ENCODE assay signal across 9 mouse cellular contexts in the genomic region with DNA sequence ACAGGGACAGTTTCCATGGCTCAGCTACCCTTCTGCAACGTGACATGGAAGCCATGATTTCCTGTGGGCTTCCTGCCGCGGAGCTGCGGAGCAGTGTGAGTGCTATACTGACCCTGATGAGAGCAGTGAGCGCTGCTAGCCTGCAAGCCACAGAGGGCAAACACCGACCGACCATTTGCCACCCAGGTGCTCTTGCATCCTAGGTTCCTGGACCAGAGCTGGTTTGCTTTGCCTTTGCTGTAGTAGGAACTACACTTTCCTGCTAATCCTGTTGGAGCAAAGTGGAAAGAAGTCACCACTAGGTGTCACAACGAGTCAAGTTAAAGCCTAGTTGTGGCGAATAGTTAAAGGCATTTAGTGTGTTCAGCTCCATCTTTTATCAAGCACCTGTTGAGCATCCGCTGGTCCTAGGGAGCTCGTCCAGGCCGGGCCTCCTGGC. TPM values are rescaled to one million over a fixed set of nuclear protein-coding genes. Genes with fewer than 3 reads are reported as not detected.
DNase-seq lines count a peak whose midpoint lies in the region; ATAC-seq and TF ChIP-seq lines count a peak whose summit lies in the region.
"Had no signal": no experiment of that assay in that cellular context is flagged by ENCODE, and none has a peak within 500 bp of the region (broad histone marks: within the 10 kb centered on the region; RNA-seq: fewer than 3 reads in every experiment).

No protein-coding gene starts in this region.

- TF ChIP-seq CTCF in ES-Bruce4 (IDR thresholded peaks at IDR 0.05; ENCODE audit: low read depth, low read length): peak; percentile 21

- H3K36me3 ChIP-seq in ES-Bruce4 (ENCODE audit: control insufficient read depth, insufficient read depth, low read length, poor library complexity, severe bottlenecking): no peaks in the 10 kb centered on the region
- H3K36me3 ChIP-seq in embryonic facial prominence, embryonic 15.5 days: no peaks in the 10 kb centered on the region
- H3K36me3 ChIP-seq in liver, embryonic 13.5 days: no peaks in the 10 kb centered on the region
- H3K36me3 ChIP-seq in neural tube, embryonic 12.5 days: no peaks in the 10 kb centered on the region
- H3K36me3 ChIP-seq: liver, embryonic 15.5 days had no signal

- H3K9ac ChIP-seq in ES-Bruce4 (ENCODE audit: low read depth, poor library complexity, severe bottlenecking): no peak overlapping the region
- no peak overlapping the region for H3K9ac ChIP-seq in embryonic facial prominence, embryonic 15.5 days
- H3K9ac ChIP-seq in liver, embryonic 13.5 days: no peak overlapping the region
- H3K9ac ChIP-seq in neural tube, embryonic 12.5 days: no peak overlapping the region
- H3K9ac ChIP-seq: liver, embryonic 15.5 days had no signal

- no peak overlapping the region; the same call in 1 of the 2 replicates for H3K4me2 ChIP-seq in embryonic facial prominence, embryonic 15.5 days (replicated peaks)
- H3K4me2 ChIP-seq in liver, embryonic 13.5 days: no peak overlapping the region
- no peak overlapping the region for H3K4me2 ChIP-seq in neural tube, embryonic 12.5 days (replicated peaks)
- H3K4me2 ChIP-seq: liver, embryonic 15.5 days had no signal

- H3K27me3 ChIP-seq in ES-Bruce4 (ENCODE audit: control insufficient read depth, insufficient read depth, low read length, poor library complexity, severe bottlenecking): no peaks in the 10 kb centered on the region
- no peaks in the 10 kb centered on the region for H3K27me3 ChIP-seq in embryonic facial prominence, embryonic 15.5 days
- no peaks in the 10 kb centered on the region for H3K27me3 ChIP-seq in liver, embryonic 13.5 days
- no peaks in the 10 kb centered on the region for H3K27me3 ChIP-seq in neural tube, embryonic 12.5 days (replicated peaks)
- H3K27me3 ChIP-seq: liver, embryonic 15.5 days had no signal

- ATAC-seq in embryonic facial prominence, embryonic 15.5 days (ENCODE audit: insufficient number of reproducible peaks, low FRiP score, low TSS enrichment, low read depth): peak; percentile 42
- ATAC-seq in liver, embryonic 13.5 days (ENCODE audit: low read depth): no peak
- 0 out of 2 replicates have a peak, but pooled peaks have one; percentile 10 for ATAC-seq in neural tube, embryonic 12.5 days (ENCODE audit: low FRiP score, low read depth)

- 22% methylated on average over 12 of the region's 12 CpGs for WGBS in embryonic facial prominence, embryonic 15.5 days
- 8% methylated on average over 12 of the region's 12 CpGs for WGBS in liver, embryonic 13.5 days (ENCODE audit: insufficient replicate concordance)
- WGBS in neural tube, embryonic 12.5 days: 31% methylated on average over 12 of the region's 12 CpGs

- intact Hi-C loops in heart, postnatal 36 days (cut with DNase I): loop anchor here (1.0 kb wide), 2 partner anchors 183 to 330 kb away; partner anchors contain the start of gene Npas2

- peak; percentile 16 for DNase-seq in adrenal gland, postnatal 25 days
- DNase-seq in heart, postnatal 36 days: peak; percentile 54 to 72
- DNase-seq in kidney, postnatal 4 days: peak; percentile 49 to 69
- DNase-seq in liver, embryonic 13.5 days: peak; percentile 17
- peak; percentile 82 for DNase-seq in thymus, postnatal 14 days

- no peak for TF ChIP-seq POLR2A in ES-Bruce4 (IDR thresholded peaks at IDR 0.05; ENCODE audit: insufficient read depth, low read length)

- no peaks in the 10 kb centered on the region for H3K9me3 ChIP-seq in ES-Bruce4 (replicated peaks; ENCODE audit: control insufficient read depth, insufficient read depth, low read length, poor library complexity, severe bottlenecking)
- H3K9me3 ChIP-seq in embryonic facial prominence, embryonic 15.5 days (replicated peaks): no peaks in the 10 kb centered on the region
- no peaks in the 10 kb centered on the region for H3K9me3 ChIP-seq in liver, embryonic 13.5 days (replicated peaks)
- no peaks in the 10 kb centered on the region for H3K9me3 ChIP-seq in neural tube, embryonic 12.5 days
- H3K9me3 ChIP-seq: liver, embryonic 15.5 days had no signal

- H3K27ac ChIP-seq in ES-Bruce4 (ENCODE audit: insufficient read depth, low read length): no peak overlapping the region
- no peak overlapping the region for H3K27ac ChIP-seq in embryonic facial prominence, embryonic 15.5 days (replicated peaks)
- H3K27ac ChIP-seq in liver, embryonic 13.5 days: no peak overlapping the region
- no peak overlapping the region for H3K27ac ChIP-seq in neural tube, embryonic 12.5 days
- H3K27ac ChIP-seq: liver, embryonic 15.5 days had no signal

- no peaks in the 10 kb centered on the region for H3K4me1 ChIP-seq in ES-Bruce4 (ENCODE audit: control insufficient read depth, insufficient read depth, low read length)
- H3K4me1 ChIP-seq in embryonic facial prominence, embryonic 15.5 days: peaks cover 6% of the 10 kb centered on the region; the same call in 1 of the 2 replicates
- H3K4me1 ChIP-seq in liver, embryonic 13.5 days (replicated peaks): no peaks in the 10 kb centered on the region
- peaks cover 12% of the 10 kb centered on the region for H3K4me1 ChIP-seq in neural tube, embryonic 12.5 days
- H3K4me1 ChIP-seq: liver, embryonic 15.5 days had no signal

- no peak overlapping the region for H3K4me3 ChIP-seq in ES-Bruce4 (ENCODE audit: low read depth, low read length)
- H3K4me3 ChIP-seq in embryonic facial prominence, embryonic 15.5 days (replicated peaks): no peak overlapping the region
- H3K4me3 ChIP-seq in liver, embryonic 13.5 days (replicated peaks): no peak overlapping the region
- no peak overlapping the region for H3K4me3 ChIP-seq in neural tube, embryonic 12.5 days
- H3K4me3 ChIP-seq: liver, embryonic 15.5 days had no signal

- no peak for TF ChIP-seq EP300 in ES-Bruce4 (IDR thresholded peaks at IDR 0.05; ENCODE audit: insufficient read depth, low read depth, low read length)

RNA-seq across cellular contexts. Expression of gene Pdcl3, which starts 25.2 kb away (rescaled TPM):
- 198 and 199 TPM in 2 replicates for polyA plus RNA-seq in ES-Bruce4 (2011; ENCODE audit: insufficient read depth, insufficient read length, low read depth, missing spikeins)
- total RNA-seq in adrenal gland, postnatal 25 days (2021): 86.8 and 92.9 TPM in 2 replicates
- 156 and 164 TPM in 2 replicates for polyA plus RNA-seq in embryonic facial prominence, embryonic 15.5 days (2015; fragmentation: Nextera tagmentation; extraction: Ambion mirVana)
- total RNA-seq in heart, postnatal 36 days (2021): 10 to 100 TPM; 76.2 to 77.3 TPM
- polyA plus RNA-seq in liver, embryonic 13.5 days (2015; fragmentation: Nextera tagmentation; extraction: Ambion mirVana): 50.9 and 60.3 TPM in 2 replicates
- 170 and 175 TPM in 2 replicates for polyA plus RNA-seq in neural tube, embryonic 12.5 days (2016; fragmentation: Nextera tagmentation; extraction: Ambion mirVana)

Comparison
In these comparisons a context has a peak if more than half of its experiments do, and no peak if none do; other contexts are left out.
1. DNase-seq: peak in every context shown above with its lines; median percentile 82 in thymus, postnatal 14 days; 63 in heart, postnatal 36 days; 59 in kidney, postnatal 4 days; 17 in liver, embryonic 13.5 days; 16 in adrenal gland, postnatal 25 days.